Mouse (Mus musculus) heart, adult 2 months (tissue): Measurements from ENCODE around the gene Etv1.

Source experiments
- CTCF ChIP-seq: fragments of 200-600 bp; IDR thresholded peaks from 2 replicates; pipeline ENCODE4 v1.8.1; 2022; ENCODE audit warnings: antibody characterized with exemption, mild to moderate bottlenecking, moderate library complexity
- EP300 ChIP-seq: fragments of 200-500 bp; IDR thresholded peaks from 2 replicates; pipeline ENCODE4 v1.6.1; 2011; ENCODE audit warnings: low read depth, low read length, control low read depth; ENCODE audit not compliant: insufficient read depth
- POLR2A ChIP-seq: fragments of 200-500 bp; IDR thresholded peaks from 2 replicates; pipeline ENCODE4 v1.6.1; 2011; ENCODE audit warnings: mild to moderate bottlenecking, low read depth, low read length, control low read depth; ENCODE audit not compliant: insufficient read depth

DNA sequence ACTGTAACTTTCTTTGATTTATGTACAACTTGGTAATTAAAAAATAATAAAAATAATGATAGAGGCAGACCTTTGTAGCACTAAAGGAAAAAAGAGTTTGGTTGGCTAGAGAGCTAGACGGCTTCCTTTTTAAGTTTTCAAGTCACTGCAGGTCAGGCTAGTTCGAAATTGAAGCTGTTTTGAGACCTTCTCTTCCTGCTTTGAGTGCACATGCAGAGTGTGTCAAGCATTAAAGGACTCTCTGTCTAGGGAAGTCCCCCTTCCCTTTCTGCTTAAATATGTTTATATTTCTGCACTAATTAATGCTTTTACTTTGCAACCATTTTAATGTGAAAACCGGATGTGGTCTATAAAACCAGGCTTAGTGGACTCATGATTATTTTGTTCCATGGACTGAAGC, 8.5 kb downstream of the Etv1 start:
- TF ChIP-seq CTCF = no peak
- TF ChIP-seq POLR2A = no peak
- no peak for TF ChIP-seq EP300
